Mouse (Mus musculus): ENCODE measurements around the gene Tbx21.
A peak's percentile ranks its signal among the peaks of the same experiment; 100 is the strongest.

Gene Tbx21

DNA sequence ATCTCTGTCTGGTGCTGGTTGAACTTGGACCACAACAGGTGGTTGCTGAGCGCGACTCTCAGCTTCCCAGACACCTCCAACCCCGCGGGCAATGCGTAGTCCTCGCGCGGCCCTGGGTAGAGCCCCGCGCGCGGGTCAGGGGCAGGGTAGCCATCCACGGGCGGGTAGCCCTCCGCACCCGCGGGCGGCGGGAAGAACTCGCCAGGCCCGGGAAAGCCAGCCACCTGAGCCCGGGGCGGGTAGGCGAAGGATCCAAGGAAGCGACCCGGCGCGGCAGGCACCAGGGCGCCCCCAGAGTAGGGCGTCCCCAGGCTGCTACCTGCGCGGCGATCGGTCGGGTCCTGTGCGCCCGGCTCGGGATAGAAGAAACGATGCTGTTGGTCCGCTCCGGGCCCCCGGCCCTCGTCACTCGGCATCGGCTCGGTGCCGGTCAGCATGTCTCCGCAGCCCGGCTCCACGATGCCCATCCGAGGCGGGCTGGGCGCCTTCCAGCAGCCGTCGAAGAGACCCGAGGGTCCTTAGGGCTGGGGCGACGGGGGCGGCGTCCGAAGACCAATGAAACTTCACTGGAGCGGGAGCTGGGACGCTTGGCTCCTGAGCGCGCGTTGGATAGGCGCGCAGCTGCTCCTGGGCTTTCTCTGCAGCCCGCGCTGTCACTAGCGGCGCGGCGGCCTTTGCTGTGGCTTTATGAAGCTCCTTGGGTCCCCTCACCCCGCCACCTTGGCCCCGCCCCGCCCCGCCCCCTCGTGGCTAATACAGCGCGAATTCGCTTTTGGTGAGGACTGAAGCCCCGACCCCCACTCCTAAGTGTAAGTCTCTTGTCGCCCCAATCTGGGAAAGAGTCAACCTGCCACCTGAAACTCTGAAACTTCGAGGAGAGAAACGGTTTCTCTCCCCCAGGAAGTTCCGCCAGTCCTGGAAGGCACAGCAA lies at the start of gene Tbx21:
Gene Tbx21, minus strand, starts transcription at position 661 of the 931 bp plus-strand sequence.
- DNase-seq = no peak

DNA sequence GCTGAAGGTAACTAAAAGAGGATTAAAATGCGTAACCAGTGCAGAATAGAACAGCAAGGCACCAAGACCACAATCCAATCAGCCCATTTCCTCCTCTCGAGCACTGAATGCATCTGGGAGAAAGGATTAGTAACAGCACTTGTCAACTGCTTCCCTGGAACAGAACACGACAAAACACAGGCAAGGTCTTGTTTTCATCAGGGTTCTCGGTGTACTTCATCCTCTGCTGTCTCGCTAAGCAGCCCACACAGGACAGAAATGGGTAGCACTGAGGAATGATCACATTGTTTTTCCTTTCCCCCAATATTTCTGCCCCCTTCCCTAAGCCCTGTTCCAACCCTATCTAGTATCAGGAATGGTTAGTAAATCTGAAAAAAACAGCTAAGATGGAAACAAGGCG lies 45.2 kb upstream of the Tbx21 start:
- no peak for DNase-seq

DNA sequence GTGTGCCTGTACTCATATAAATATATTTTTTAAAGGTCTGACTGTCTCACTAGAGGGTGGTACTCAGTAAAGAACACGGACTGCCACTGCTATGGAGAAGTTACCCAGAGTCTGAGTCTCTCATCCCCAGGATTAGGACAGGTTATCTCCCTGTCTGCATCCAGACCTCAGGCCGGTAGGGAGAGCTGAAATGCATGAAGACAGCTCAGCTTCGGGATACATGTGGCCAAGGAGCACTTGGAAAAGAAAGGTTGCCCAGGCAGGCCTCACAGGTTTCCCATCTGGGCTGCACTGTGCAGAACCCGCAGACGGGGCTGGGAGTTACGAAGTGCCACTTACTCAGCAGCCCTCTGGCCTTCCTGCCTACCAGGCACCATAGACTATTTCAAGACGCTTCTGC lies 41.9 kb upstream of the Tbx21 start:
- DNase-seq = no peak

DNA sequence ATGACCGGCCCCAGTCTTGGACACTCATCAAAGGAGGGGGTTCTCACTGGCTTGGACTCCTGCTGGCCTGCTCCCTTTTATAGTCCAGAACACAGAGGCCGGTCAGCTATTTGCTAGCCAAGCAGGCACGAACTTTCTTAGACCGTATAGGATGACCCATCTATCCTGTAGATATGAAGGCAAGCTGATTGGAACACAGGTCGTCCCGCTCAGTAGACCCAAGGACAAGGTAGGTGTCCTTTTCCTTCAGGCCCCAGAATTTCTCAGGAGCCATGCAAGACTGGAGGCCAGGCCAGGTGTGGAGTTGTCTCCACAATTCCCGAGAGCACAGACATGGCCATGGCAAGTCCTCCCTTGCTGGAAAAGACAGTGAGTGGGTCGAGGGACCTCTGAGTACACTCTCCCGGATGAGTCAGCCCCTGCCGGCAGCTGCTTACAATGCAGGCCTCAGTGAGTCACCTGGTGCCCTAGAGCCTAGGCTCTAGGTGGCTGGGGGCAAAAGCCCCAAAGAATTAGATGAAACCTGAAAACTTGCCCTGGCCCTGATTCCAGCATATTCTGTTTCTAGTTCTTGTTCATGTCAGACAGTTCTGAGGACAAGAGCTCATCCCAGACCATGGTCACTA lies 37.6 kb upstream of the Tbx21 start:
- DNase-seq = peak; percentile 33

DNA sequence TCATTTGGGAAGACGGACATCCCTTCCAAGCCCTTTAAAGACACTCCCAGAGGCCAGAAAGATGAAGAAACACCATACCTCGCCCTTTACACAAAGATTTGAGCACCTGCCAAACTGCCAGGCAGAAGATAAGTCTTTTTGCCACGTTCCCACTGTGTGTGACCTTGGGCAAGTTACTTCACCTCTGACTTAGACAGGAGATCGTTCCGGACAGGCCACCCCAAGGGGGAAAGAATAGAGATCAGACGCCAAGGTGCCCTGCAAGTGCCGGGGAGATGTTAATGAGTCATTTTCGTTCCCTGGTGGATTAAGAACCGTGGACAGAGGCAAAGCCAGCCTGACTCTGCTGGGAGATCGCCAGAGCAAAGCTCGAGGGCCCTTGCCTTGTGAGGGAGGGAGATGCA lies 36.9 kb upstream of the Tbx21 start:
- DNase-seq = peak; percentile 53

DNA sequence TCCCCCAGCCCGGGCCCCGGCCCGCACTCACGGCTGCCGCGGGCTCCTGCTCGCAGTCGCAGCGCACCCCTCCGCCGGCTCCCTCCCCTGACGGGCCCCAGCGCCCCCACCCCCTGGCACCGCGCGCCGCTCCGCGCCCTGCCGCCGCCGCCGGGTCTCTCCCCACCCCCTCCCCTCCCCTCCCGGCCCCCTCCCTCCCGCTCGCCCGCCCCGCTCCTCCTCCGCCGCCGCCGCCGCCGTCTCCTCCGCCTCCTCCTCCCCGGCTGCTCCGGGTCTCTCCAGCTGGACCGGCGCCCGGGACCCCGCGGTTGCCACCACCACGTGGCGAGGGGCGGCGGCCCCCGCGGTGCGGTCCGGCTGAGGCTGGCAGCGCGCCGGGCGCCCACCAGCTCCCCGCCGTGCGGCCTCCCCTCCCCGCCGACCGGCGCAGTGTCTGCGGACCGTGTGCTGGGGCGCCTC lies 36.2 kb upstream of the Tbx21 start, which contains the start of gene Tbkbp1:
Gene Tbkbp1, minus strand, starts transcription at position 153 of the 459 bp plus-strand sequence.
- peak; percentile 70 for DNase-seq

DNA sequence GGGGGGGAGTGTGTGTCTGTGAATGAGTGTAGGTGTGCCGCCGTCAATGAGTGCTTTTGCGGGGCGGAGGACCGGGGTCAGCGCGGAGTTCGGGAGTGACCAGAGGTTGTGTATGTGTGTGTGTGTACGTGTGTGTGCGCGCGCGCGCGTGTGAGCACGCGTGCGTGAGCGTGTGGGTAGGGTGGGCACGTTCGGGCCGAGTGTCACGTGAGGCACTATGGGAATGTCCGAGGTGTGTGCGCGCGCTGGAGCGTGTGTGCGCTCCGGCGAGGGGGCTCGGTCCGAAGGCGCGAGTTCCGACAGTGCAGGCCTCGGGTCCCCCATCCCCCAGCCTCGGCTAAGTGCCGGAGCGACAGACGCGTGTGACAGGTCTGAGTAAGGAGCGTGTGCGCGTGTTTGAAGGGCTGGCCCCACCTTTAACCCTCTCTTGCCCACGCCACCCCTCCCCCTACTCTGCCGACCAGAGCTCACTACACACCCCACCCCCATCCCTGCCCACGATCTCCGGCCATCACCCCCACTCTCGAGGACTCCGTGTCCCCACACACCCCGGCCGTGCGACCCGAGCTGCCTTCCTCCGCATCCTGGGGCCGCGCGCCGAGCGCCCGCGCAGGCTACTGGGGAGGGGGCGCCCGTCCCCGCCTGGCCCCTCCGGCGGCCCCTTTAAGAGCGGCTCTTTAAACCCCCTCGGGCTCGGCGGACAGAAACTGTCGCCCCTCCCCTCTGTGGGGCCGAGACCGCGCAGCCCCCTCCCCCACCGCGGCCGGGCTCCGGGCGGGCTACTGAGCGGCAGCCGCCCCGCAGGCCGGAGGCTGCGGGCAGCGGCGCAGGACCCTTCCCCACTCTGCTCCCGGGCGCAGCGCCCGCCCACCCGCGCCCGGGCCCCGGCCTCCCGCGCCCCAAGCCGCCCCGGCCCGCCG lies 35.5 kb upstream of the Tbx21 start:
- peak; percentile 80 for DNase-seq

DNA sequence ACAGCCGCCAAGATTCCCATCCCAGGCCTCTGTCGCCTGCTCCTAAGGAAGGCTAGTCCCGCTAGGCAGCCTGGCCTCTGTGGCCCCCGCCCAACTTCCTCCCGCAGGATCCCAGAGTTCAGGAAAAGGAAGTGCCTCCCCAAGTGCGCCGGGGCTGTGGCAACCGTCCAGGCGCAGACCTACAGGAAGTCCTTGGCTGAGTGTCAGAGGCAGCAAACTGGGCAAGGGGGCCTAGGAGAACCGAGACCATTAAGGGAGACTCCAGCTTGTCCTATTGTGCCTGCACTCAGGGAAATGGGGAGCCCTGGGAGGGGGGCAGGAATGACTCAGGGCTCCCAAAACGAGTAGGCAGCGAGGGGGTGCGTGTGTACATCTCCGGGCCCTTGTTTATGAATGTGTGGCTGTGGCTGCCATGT lies 34.9 kb upstream of the Tbx21 start:
- peak; percentile 63 for DNase-seq

DNA sequence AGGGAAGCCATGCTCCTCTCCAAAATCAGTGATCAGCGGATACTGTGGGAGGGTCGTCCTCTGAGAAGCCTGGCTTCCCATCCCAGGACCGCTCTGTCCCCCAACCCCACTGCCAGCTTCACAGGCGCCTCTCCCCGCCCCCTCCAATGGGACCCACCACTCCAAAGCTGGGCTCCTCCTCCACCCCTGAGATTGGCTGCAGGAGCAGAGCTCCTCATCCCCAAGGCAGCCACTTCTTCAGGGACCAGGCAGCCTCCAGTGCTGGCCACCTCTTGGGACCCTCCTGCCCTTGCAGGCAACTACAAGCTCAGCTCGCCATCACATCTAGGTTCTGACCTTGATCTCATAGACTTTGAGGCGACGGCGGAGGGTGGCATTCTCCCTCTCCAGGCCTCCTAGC lies 33.9 kb upstream of the Tbx21 start:
- peak; percentile 20 for DNase-seq

DNA sequence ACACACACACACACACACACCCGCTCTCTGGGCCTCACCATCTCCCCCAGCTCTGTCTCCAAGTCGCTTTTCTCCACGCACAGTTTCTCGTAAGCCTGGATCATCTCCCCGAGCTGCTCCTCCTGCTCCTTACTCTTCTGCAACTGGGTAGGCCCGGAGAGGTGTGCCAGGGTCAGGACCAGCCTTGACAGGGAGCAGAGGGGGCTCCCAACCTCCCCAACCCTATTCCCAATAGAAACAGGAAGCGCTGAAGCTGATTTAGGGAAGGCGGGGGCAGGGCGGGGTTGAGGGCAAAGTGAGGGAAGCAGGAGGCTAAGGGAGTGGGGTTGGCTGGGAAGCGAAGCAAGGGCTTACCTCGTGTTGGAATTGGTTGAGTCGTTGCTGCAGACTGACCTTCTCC lies 33.5 kb upstream of the Tbx21 start:
- no peak for DNase-seq

DNA sequence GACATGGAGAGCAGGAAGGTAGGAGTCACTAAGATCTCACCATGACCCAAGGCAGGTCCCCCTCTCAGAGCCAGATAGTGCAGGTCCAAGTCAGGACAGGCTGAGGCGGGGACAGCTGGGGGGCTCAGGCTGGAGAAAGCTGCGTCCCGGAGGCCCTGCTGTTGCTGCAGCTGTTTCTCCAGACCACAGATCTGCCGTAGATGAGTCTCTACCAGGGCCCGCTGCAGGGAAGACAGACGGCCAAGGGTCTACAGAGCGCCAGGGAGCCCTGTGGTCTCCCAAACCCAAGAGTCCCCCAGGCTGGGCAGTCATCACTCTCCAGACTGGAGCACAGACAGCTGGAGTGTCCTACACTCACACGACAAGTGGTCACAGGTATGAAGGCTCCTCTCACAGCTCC lies 32.2 kb upstream of the Tbx21 start:
- no peak for DNase-seq

DNA sequence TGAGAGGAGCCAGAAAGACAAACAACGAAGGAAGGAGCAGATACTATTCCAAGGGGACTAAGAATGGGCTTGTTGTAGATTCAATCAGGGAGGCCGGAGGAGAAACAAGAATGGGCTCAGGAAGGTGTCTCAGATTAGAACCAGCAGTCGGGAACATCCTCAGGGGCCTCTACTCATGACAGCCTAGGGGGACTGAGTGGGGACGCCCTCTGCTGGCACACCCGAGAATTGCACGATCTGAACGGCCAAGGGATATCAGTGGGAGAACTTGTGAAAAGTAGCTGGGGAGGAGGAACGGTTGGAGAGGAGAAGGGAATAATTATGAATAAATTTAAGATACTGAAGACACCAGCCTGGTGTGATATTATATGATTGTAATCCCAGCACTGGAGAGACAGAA lies 31.6 kb upstream of the Tbx21 start:
- peak; percentile 79 for DNase-seq

DNA sequence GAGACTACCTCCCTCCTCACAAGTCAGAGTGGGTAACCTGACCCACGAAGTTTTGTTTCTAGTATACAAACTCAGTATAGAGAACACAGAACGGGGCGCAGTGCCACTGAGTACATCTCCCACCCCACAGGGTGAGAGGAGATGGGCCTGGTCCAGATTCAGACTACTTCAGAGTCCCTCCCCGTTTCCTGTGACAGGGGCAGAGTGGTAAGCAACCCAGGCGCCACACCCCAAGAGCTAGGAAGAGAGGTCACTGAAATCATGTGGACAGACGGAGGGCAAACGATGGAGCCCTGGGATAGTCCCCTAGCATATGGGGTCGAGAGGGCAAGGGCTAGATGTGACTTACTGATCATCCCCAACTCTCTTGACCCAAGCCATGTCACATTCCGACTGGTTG lies 30.8 kb upstream of the Tbx21 start:
- DNase-seq = no peak

DNA sequence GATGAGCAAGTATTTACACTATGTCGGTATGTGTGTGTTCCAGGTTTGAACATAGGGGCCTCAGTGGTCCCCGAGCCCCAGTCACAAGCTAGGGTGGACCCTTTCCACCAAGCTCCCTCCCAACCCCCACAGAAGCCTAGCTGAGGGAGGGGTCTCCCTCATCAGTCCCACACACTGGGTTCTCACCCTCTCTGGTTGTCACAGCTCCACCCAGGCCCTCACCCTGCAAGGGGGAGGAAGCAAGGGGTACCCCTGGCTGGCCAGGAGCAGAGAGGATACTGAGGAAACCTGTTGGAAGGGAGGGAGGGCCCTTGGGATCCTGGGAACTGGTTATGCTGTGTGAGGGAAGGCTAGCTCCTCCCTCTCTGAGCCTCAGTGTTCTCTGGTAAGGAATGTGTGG lies 30.2 kb upstream of the Tbx21 start:
- no peak for DNase-seq

DNA sequence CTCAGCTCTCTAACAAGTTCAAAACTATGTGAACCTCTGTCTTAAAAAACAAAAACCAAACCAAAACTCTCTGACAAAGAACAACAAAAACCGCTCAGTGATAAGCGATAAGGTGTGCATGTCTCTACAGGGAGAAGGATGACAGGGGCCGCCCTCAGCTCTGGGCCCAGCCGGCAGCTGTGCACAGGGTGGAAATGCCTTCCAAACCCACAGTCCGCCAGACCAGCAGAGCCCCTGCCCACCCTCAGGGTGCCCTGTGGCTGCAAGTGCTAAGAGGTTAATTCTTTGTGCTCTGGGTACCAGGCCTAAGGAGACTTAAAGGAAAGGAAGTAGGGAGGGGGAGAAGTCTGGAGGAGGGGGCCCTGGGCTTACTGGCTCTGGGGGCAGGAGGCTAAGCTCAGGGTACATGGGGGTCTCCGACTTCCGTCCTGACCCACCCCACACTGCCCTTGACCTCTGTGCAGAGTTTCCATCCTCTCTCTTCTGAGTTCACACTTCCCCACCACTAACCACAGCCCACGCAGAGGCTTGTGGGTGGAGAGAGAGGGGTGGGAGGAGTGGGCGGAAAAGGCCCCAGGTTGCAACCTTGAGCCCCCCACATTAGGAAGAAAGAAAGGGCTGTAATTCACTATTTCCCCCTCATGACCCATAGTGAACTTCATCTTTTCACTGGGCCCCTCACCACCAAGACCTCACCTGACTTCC lies 28.2 kb upstream of the Tbx21 start:
- DNase-seq = no peak

DNA sequence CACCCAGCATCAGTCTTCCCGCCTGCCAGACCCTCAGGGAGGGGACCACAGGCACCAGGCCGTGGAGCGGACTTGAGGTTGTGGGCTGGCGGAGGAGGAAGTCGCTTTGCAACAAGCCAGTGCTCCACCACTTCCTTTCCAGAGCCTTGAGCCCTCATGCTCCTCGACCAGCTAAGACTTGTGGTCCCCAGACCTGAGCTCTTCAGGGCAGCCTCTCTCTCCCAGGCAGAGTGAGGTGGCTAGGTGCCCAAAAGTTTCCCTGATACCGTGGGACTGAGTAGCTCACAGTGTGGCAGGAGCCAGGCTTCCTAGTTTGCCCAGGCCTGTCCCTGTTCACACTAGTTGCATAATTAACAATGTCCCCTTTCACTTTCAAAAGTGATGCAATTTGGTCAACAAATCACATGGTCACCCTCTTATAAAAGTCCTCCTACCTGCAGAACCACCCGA lies 27.1 kb upstream of the Tbx21 start:
- no peak for DNase-seq

DNA sequence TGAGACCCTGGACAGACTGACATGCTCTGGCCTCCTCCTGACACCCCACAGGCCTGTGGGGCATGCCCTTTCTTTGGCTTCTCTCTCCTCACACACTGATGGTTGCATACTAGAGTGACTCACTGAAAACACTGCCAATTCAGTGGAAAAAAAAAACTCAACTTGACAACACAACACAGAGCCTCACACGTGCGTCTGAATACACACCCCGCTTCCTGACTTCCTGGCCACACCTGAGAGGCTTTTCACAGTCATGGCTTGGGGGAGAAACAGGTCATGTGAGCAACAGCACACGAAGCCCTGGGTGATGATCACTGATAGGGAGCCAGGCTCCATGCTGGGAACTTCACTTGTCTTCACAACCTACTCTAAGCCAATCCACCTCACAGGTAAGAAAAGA lies 25.7 kb upstream of the Tbx21 start:
- DNase-seq = no peak

DNA sequence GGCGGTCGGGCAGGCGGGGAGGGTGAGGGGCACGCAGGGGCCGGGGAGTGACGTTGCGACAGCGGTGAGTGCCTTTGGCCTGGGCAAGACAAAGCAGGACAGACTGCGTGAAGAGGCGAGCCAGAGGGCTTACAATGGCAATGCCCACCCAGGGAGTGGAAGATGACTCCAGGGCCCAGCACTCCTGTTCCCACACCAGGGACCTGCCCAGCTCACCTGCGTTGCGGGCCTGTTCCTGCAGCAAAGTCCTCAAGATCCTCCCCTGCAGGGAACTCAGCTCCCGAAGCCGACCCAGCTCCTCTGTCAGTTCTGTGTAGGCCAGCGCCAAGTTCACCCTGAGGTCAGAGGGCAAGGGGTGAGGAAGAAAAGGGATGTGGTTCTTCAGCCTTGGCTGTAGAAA lies 24.1 kb upstream of the Tbx21 start:
- DNase-seq = no peak

DNA sequence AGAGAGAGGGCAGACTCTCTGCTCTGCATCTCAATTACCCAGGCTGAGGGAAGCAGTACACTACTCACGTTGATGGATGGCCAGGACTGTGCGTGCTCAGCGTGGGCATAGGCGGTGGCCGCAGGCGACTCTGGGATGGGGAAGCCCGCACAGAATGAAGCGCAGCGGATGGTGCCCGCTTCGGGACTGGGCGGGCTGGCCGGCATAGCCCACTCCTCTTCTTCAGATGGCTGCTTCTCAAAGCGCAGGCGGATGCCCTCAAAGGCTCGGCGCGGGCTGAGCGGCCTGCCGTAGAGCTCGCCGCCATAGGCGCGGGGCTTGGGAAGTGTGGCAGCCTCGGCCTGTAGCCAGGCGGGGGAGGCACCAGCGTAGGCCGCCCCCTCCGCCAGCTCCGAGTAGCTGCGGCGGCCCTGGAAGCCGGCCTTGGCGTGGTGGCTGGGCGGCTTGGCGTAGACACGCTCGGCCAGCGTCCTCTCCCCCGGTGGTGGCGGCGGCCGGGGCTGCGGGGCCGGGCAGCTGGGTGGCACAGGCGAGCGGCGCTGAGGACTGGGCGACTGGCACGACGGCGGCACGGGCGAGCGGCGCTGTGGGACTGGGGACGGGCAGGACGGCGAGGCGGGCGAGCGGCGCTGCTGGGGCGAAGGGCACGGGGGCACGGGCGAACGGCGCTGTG lies 23.6 kb upstream of the Tbx21 start:
- peak; percentile 47 for DNase-seq

DNA sequence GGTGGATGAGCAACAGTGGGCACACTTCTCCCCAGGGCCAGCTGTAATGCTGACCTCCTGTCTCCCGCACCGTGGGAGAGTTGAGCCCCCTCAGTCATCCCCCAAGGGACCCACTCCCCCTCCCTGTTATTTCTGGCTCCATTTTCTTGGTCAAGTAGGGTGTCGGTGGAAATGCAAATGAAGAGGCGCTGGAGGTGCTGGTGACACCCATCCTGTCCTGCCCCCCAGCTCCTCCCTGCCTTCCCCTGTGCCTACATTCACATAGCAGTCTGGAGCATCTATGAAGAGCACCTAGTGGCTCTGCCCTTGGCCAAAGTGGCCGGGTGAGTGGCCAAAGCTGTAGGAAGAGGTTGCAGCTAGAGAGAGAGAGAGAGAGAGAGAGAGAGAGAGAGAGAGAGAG lies 18.1 kb upstream of the Tbx21 start:
- no peak for DNase-seq

DNA sequence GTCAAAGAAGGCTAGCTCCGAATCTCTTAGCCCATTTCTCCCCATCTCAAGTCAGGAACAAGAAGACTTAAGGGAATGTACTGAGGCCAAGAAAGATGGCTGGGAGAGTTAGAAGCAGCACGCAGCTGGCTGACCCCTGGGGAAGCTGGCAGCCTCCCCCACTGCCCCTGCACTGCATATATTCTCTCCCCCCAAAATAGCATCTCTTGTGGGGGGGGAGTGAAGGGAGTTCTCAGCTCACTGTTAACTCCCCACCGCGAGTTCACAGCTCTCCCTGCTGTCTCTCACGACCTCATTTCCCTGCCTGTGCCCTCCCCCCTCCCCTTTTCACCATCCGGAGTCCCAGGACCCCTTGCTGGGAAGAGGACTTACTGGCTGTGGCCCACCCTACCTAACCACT lies 17.1 kb upstream of the Tbx21 start:
- DNase-seq = no peak

DNA sequence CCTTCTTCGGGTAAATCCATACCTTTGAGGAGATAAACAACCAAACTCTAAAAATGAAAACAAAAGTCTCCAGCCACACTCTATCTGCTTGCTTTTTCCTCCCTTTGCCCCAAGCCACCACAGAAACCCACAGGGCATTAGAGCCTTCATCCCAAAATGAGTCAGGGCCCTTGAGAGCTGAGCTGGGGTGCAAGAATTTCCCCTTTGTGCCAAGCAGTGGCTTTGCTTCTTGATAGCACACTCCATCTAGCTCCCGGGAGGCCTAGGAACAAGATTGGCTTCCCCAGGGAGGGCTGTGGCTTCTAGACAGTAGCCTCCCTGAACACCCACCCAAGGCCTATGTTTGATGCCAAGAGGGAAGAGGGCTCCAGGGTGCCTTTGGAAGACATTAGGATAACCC lies 16.6 kb upstream of the Tbx21 start:
- DNase-seq = no peak

Data from cerebellum, adult 8-10 months (tissue).